Mouse (Mus musculus) liver, adult 2 months (tissue): ENCODE results near the gene Blmh. TPM values are rescaled to one million over a fixed set of nuclear protein-coding genes. Genes with fewer than 3 reads are reported as not detected.

Experiments used
- DNase-seq: peaks from one replicate; pipeline ENCODE4 v3.0.0-alpha.2; 2011; ENCODE audit warnings: low read depth, low spot score; ENCODE audit errors: extremely low read depth
- H3K27ac ChIP-seq: fragments of 200-500 bp; replicated peaks from 2 replicates; pipeline ENCODE4 v1.5.1; 2012; ENCODE audit warnings: low read depth, mild to moderate bottlenecking, control low read depth, inconsistent platforms, low read length; ENCODE audit not compliant: insufficient read depth
- H3K27me3 ChIP-seq: fragments of 200-500 bp; 2 replicates; pipeline ENCODE4 v1.6.1; 2012; ENCODE audit warnings: mild to moderate bottlenecking, moderate library complexity, low read length, inconsistent platforms; ENCODE audit not compliant: control insufficient read depth, insufficient read depth
- H3K36me3 ChIP-seq: fragments of 200-500 bp; 2 replicates; pipeline ENCODE4 v1.6.1; 2012; ENCODE audit warnings: low read length, inconsistent platforms; ENCODE audit not compliant: control insufficient read depth, insufficient read depth
- H3K4me1 ChIP-seq: fragments of 200-500 bp; 2 replicates; pipeline ENCODE4 v1.6.1; 2011; ENCODE audit warnings: low read length; ENCODE audit not compliant: control insufficient read depth, insufficient read depth
- H3K4me3 ChIP-seq: fragments of 200-500 bp; 2 replicates; pipeline ENCODE4 v1.5.1; 2011; ENCODE audit warnings: low read depth, mild to moderate bottlenecking, control low read depth, low read length, moderate library complexity; ENCODE audit not compliant: insufficient read depth
- H3K79me2 ChIP-seq: fragments of 200-500 bp; 2 replicates; pipeline ENCODE4 v1.6.1; 2012; ENCODE audit warnings: inconsistent platforms, mild to moderate bottlenecking, low read length, moderate library complexity; ENCODE audit not compliant: control insufficient read depth, insufficient read depth
- H3K9ac ChIP-seq: fragments of 200-500 bp; 2 replicates; pipeline ENCODE4 v1.6.1; 2012; ENCODE audit warnings: low read depth, mild to moderate bottlenecking, control low read depth, inconsistent platforms, low read length
- CTCF ChIP-seq: fragments of 200-500 bp; IDR thresholded peaks from 2 replicates; pipeline ENCODE4 v1.5.1; 2011; ENCODE audit warnings: low read depth, low read length, control low read depth
- POLR2A ChIP-seq: fragments of 200-500 bp; IDR thresholded peaks from 2 replicates; pipeline ENCODE4 v1.6.1; 2011; ENCODE audit warnings: low read length, control low read depth; ENCODE audit not compliant: insufficient read depth; ENCODE audit errors: extremely low read depth
- WGBS: fragments of 180-500 bp; shearing (Covaris S2); methylation state at CpG from one replicate; pipeline ENCODE4 v1.1.7; 2018; 5-methylcytosine and 5-hydroxymethylcytosine counted together
- polyA plus RNA-seq: library from polyadenylated mRNA; depleted of rRNA; stranded (reverse); fragments of >200 nt; gene quantifications from 2 replicates; pipeline ENCODE4 v1.2.3, GENCODE M21; 2012
- total RNA-seq: library from RNA; depleted of rRNA; stranded (reverse); fragments of >200 nt; gene quantifications from 2 replicates; pipeline ENCODE4 v1.2.3, GENCODE M21; 2014

Gene Blmh
- total and polyA plus RNA-seq, 2 experiments = 8.6 to 45.8 TPM

DNA sequence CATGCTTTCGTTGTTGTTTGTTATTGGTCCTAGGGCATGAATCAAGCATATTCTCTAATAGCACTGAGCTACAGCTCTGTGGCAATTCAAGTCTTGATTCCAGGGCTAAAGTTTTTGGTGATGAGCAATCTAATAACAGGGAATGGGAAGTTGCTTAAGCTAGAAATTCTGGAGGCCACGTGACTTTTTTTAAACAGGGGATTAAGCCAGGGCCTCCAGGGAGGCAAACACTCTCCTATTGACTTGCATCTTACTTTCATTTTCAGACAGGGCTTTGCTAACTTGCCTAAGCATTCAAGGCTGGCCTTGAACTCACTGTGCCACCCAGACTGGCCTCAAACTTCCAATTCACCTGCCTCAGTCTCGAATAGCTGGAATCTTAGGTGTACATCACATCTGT is 26.7 kb upstream of the Blmh start:
- peak; percentile 21 for DNase-seq
- Histone ChIP-seq H3K9ac (no peak overlapping the region), H3K36me3 (no peaks in the 10 kb centered on the region), H3K4me3 (no peak overlapping the region), H3K27ac (no peak overlapping the region), H3K27me3 (no peaks in the 10 kb centered on the region), H3K4me1 (peaks cover 10% of the 10 kb centered on the region), H3K79me2 (no peaks in the 10 kb centered on the region)
- no peak for TF ChIP-seq CTCF
- no peak for TF ChIP-seq POLR2A
- WGBS = 28% methylated on average over 3 of the region's 3 CpGs

DNA sequence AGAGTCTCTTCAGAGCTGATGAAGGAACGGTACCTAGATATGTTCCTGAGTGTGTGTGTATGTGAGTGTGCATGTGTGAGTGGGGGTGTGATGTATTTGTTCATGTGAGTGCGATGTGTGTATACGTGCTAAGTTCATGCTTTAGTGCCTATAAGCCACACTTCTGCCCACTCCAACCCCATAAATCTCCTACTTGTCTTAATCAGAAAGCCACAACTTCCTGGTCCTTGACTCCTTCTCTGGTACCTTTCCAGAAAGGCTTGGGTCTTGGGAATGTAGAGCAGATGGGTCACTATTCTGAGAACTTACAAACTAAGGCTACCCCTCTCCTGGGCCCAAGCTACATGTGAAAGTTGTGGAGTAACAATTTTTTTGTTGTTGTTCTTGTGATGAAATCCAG is 25.9 kb upstream of the Blmh start:
- no peak overlapping the region for H3K27ac ChIP-seq
- H3K4me3 ChIP-seq = no peak overlapping the region
- no peaks in the 10 kb centered on the region for H3K36me3 ChIP-seq
- H3K4me1 ChIP-seq = peaks cover 10% of the 10 kb centered on the region
- H3K79me2 ChIP-seq = no peaks in the 10 kb centered on the region
- H3K27me3 ChIP-seq = no peaks in the 10 kb centered on the region
- WGBS = 95% methylated on average over 3 of the region's 3 CpGs
- no peak overlapping the region for H3K9ac ChIP-seq
- DNase-seq = no peak
- TF ChIP-seq POLR2A = no peak
- TF ChIP-seq CTCF = no peak

- WGBS = 44% methylated on average over 5 of the region's 5 CpGs
- Histone ChIP-seq H3K36me3 (no peaks in the 10 kb centered on the region), H3K27me3 (no peaks in the 10 kb centered on the region), H3K4me3 (no peak overlapping the region), H3K9ac (no peak overlapping the region), H3K79me2 (no peaks in the 10 kb centered on the region), H3K4me1 (peaks cover 10% of the 10 kb centered on the region), H3K27ac (no peak overlapping the region)
- peak; percentile 81 for TF ChIP-seq CTCF
- TF ChIP-seq POLR2A = no peak
- peak; percentile 63 for DNase-seq
Measured at GRCm38 (mm10) chr11:76899758-76900738, 24.6 kb upstream of the Blmh start.

- no peak within 1 kb of the TSS for H3K4me3 ChIP-seq
Measured at GRCm38 (mm10) chr11:76901579-76902361, 22.8 kb upstream of the Blmh start, which contains the start of gene Tmigd1. Gene Tmigd1, plus strand, starts transcription at chr11:76902159.

GRCm38 (mm10) chr11:76904340-76904739 is 20.3 kb upstream of the Blmh start:
- H3K4me1 ChIP-seq = peaks cover 3% of the 10 kb centered on the region; the same call in 1 of the 2 replicates
- no peak overlapping the region for H3K27ac ChIP-seq
- no peaks in the 10 kb centered on the region for H3K27me3 ChIP-seq
- H3K9ac ChIP-seq = no peak overlapping the region
- H3K79me2 ChIP-seq = no peaks in the 10 kb centered on the region
- H3K4me3 ChIP-seq = no peak overlapping the region
- TF ChIP-seq CTCF (no peak), POLR2A (no peak)
- DNase-seq = no peak
- 79% methylated on average over 2 of the region's 2 CpGs for WGBS
- no peaks in the 10 kb centered on the region for H3K36me3 ChIP-seq

More at GRCm38 (mm10) chr11:76901579-76902361, 22.8 kb upstream of the Blmh start, which contains the start of gene Tmigd1:
- Histone ChIP-seq H3K27ac (no peak within 1 kb of the TSS), H3K79me2 (no peaks in the 10 kb centered on the region), H3K27me3 (no peaks in the 10 kb centered on the region), H3K4me1 (peaks cover 10% of the 10 kb centered on the region), H3K9ac (no peak within 1 kb of the TSS), H3K36me3 (no peaks in the 10 kb centered on the region)
- WGBS = 72% methylated on average over 7 of the region's 7 CpGs
- no peak for DNase-seq
- TF ChIP-seq POLR2A = no peak
- no peak for TF ChIP-seq CTCF
